Mouse (Mus musculus): ENCODE measurements around the gene Rnf150. TPM values are rescaled to one million over a fixed set of nuclear protein-coding genes. Genes with fewer than 3 reads are reported as not detected.

Rnf150 gene
- polyA plus RNA-seq, 1 experiment = 2.0 TPM

DNA sequence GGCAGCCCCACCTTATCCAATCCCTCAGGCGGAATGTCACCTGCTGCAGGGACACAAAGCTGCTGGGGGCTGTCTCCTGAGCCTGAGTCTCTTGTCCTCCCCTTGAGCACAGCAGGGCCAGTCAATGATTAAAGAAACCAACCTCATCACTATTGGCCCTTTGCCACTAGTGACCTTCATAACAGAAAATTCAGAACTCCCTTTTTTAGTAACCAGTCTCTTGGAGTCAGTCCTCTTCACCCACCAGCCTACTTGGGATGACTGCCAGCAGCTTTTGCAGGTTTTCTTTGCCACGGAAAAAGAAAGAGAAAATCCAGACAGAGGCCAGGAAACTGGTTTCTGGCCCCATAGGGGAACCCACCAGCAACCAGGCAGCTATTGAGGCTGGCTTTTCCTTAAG lies 271.9 kb downstream of the Rnf150 start:
- H3K4me3 ChIP-seq = no peak overlapping the region
- H3K27me3 ChIP-seq (ENCODE audit: control insufficient read depth, insufficient read depth, insufficient read length) = no peaks in the 10 kb centered on the region
- H3K36me3 ChIP-seq (ENCODE audit: control insufficient read depth, insufficient read depth) = no peaks in the 10 kb centered on the region
- no peak for TF ChIP-seq SRF (IDR thresholded peaks at IDR 0.05; ENCODE audit: control insufficient read depth, insufficient read length, low read depth)
- TF ChIP-seq CEBPB (IDR thresholded peaks at IDR 0.05; ENCODE audit: insufficient read depth, poor library complexity, severe bottlenecking) = no peak
- TF ChIP-seq MYOG (IDR thresholded peaks at IDR 0.05; ENCODE audit: control insufficient read depth in 1 of 3, insufficient read depth in 1 of 3, insufficient read length in 2 of 3, low read depth in 2 of 3) = no peak
- TF ChIP-seq TCF12 (IDR thresholded peaks at IDR 0.05; ENCODE audit: insufficient read depth, poor library complexity, severe bottlenecking) = no peak
- TF ChIP-seq TCF3 (IDR thresholded peaks at IDR 0.05; ENCODE audit: insufficient read length, low read depth) = no peak
- TF ChIP-seq POLR2A (IDR thresholded peaks at IDR 0.05; ENCODE audit: insufficient read length, low read depth) = no peak
- TF ChIP-seq POLR2AphosphoS2 (IDR thresholded peaks at IDR 0.05; ENCODE audit: insufficient read length, low read depth) = no peak
- TF ChIP-seq MAX (IDR thresholded peaks at IDR 0.05; ENCODE audit: low read depth) = no peak
- TF ChIP-seq MYOD1 (IDR thresholded peaks at IDR 0.05; ENCODE audit: control insufficient read depth in 1 of 3, insufficient read length in 2 of 3, low read depth in 2 of 3) = no peak
- no peak for TF ChIP-seq E2F4 (IDR thresholded peaks at IDR 0.05; ENCODE audit: insufficient read depth)
- TF ChIP-seq USF1 (IDR thresholded peaks at IDR 0.05; ENCODE audit: low read depth) = no peak
- no peak for TF ChIP-seq REST (IDR thresholded peaks at IDR 0.05; ENCODE audit: insufficient read depth, insufficient read length)
- no peak overlapping the region for H3K4me2 ChIP-seq (ENCODE audit: low read depth)
- H3ac ChIP-seq (ENCODE audit: control insufficient read depth, insufficient read length) = no peak overlapping the region
- no peaks in the 10 kb centered on the region for H3K79me2 ChIP-seq (ENCODE audit: control insufficient read depth, insufficient read depth)

DNA sequence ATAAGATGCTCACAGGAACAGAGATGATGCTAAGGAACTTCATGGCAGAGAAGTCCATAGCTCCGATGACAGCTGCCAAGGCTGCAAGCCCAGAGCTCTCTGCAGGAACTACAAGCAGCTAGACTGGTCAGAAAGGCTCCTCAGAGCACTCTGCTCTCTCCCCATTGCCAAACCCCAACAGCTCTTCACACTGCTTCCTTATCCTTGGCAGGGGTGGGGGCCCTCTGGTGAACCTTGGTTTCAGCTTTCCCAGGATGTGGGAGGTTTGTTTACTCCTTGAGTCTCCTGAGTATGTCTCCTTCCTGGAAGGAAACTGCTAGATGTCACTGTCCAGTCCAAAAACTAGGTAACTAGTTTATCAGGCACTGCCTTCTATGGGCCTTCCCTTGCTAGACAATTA lies 276.9 kb downstream of the Rnf150 start:
- TF ChIP-seq MYOG (IDR thresholded peaks at IDR 0.05; ENCODE audit: control insufficient read depth in 1 of 3, insufficient read depth in 1 of 3, insufficient read length in 2 of 3, low read depth in 2 of 3) = no peak
- no peak for TF ChIP-seq MYOD1 (IDR thresholded peaks at IDR 0.05; ENCODE audit: control insufficient read depth in 1 of 3, insufficient read length in 2 of 3, low read depth in 2 of 3)
- no peak for TF ChIP-seq E2F4 (IDR thresholded peaks at IDR 0.05; ENCODE audit: insufficient read depth)
- no peak for TF ChIP-seq TCF12 (IDR thresholded peaks at IDR 0.05; ENCODE audit: insufficient read depth, poor library complexity, severe bottlenecking)
- TF ChIP-seq POLR2A (IDR thresholded peaks at IDR 0.05; ENCODE audit: insufficient read length, low read depth) = no peak
- TF ChIP-seq SRF (IDR thresholded peaks at IDR 0.05; ENCODE audit: control insufficient read depth, insufficient read length, low read depth) = no peak
- no peak for TF ChIP-seq MAX (IDR thresholded peaks at IDR 0.05; ENCODE audit: low read depth)
- TF ChIP-seq CEBPB (IDR thresholded peaks at IDR 0.05; ENCODE audit: insufficient read depth, poor library complexity, severe bottlenecking) = no peak
- TF ChIP-seq POLR2AphosphoS2 (IDR thresholded peaks at IDR 0.05; ENCODE audit: insufficient read length, low read depth) = no peak
- H3K4me3 ChIP-seq = no peak overlapping the region
- no peaks in the 10 kb centered on the region for H3K79me2 ChIP-seq (ENCODE audit: control insufficient read depth, insufficient read depth)
- no peaks in the 10 kb centered on the region for H3K27me3 ChIP-seq (ENCODE audit: control insufficient read depth, insufficient read depth, insufficient read length)
- H3K36me3 ChIP-seq (ENCODE audit: control insufficient read depth, insufficient read depth) = no peaks in the 10 kb centered on the region
- no peak overlapping the region for H3ac ChIP-seq (ENCODE audit: control insufficient read depth, insufficient read length)
- H3K4me2 ChIP-seq (ENCODE audit: low read depth) = no peak overlapping the region

DNA sequence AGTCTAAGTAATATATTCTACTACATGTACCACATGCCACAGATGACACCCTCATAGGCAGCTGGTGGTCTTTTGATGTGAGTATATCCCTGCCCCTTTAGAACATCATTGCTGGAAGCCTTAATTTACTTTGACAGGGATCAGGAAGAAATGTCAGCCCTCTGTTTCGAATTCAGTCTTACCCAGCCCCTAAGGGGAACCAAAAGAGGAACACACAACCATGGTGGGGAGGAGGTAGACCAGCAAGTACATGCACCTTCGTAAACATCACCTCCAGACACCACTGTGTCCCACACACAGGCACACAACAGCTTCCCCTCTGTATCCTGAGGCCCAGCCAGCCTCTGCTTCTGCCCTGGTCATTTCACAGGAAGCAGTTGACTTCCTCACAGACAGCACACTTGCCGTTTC lies 277.6 kb downstream of the Rnf150 start:
- Histone ChIP-seq H3K4me2 (ENCODE audit: low read depth) (no peak overlapping the region), H3K27me3 (ENCODE audit: control insufficient read depth, insufficient read depth, insufficient read length) (no peaks in the 10 kb centered on the region), H3K36me3 (ENCODE audit: control insufficient read depth, insufficient read depth) (no peaks in the 10 kb centered on the region), H3K4me3 (no peak overlapping the region), H3ac (ENCODE audit: control insufficient read depth, insufficient read length) (no peak overlapping the region), H3K79me2 (ENCODE audit: control insufficient read depth, insufficient read depth) (no peaks in the 10 kb centered on the region)
- TF ChIP-seq SRF (IDR thresholded peaks at IDR 0.05; ENCODE audit: control insufficient read depth, insufficient read length, low read depth) = no peak
- TF ChIP-seq REST (IDR thresholded peaks at IDR 0.05; ENCODE audit: insufficient read depth, insufficient read length) = no peak
- TF ChIP-seq MYOG (IDR thresholded peaks at IDR 0.05; ENCODE audit: control insufficient read depth in 1 of 3, insufficient read depth in 1 of 3, insufficient read length in 2 of 3, low read depth in 2 of 3) = no peak
- no peak for TF ChIP-seq MYOD1 (IDR thresholded peaks at IDR 0.05; ENCODE audit: control insufficient read depth in 1 of 3, insufficient read length in 2 of 3, low read depth in 2 of 3)
- TF ChIP-seq POLR2AphosphoS2 (IDR thresholded peaks at IDR 0.05; ENCODE audit: insufficient read length, low read depth) = no peak
- no peak for TF ChIP-seq USF1 (IDR thresholded peaks at IDR 0.05; ENCODE audit: low read depth)

Other genes starting within 250 kb of the Rnf150 start
- gene Zfp330, start 89.2 kb upstream of the Rnf150 start, polyA plus RNA-seq (2012; fragmentation: generic; extraction: Trizol) = 31.4 TPM

All from myocyte (in vitro differentiated cells).